Mouse (Mus musculus): Measurements from ENCODE around the gene Nfib.

The Nfib gene

DNA sequence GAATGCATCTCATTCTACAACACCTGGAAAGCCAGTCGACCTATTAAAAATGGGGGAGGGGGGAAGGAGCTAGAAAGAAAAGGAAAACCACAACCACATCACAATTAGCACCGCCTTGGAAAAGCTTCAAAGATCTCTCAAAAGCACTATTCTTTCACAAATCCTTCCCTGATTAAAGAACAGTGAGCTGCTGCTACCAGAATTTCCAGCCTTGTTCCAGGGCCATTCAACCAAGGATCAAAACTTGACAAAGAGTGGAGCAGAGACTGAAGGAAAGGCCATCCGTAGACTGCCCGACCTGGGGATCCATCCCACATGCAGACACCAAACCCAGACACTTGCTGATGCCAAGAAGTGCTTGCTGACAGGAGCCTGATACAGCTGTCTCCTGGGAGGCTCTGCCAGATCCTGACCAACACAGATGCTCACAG is 345.5 kb downstream of the Nfib start:
- no peak for DNase-seq (ENCODE audit: low spot score in 2 of 2)

GRCm38 (mm10) chr4:82359110-82359509 is 346.4 kb downstream of the Nfib start:
- no peak for DNase-seq (ENCODE audit: low spot score in 2 of 2)

DNA sequence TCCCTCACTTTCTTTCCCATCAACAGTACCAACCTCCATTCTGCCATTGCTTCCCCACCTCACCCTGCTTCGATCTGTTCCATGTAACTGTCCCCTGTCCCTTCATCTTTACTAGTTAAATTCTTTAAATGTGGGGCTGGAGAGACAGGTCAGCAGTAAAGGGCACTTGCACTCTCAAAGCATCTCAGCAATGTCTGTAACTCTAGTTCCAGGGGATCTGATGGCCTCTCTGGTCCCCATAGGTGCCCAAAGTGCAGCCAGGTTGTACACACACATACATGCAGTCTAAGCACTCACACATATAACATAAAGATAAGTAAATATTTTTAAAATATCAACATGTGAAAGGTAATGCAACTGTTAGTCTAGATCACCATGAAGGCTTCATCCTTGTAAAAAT is 356.5 kb downstream of the Nfib start:
- no peak for DNase-seq (ENCODE audit: low spot score in 2 of 2)

DNA sequence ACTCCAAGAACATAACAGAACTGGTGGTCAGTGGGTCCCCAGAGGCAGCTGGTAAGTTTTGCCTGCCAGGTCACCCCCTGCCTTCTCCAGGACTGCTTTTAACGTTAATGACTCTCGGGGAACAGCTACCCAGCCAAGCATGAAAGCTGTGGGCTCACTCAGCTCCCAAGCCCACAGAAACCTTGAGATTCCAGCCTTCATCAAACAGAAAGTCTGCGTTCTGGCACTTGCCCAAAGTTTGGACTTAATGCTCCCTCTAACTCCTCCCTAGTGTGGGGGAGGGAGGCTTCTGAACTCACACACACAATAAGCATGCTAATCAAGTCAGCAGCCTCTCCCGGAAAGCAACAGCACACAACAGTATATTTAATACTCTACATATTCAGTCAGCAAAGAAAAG is 360.8 kb downstream of the Nfib start:
- DNase-seq (ENCODE audit: low spot score in 2 of 2), result peak in 1 of 2 experiments; percentile 21

- DNase-seq (ENCODE audit: low spot score in 2 of 2), result no peak
Observed at GRCm38 (mm10) chr4:82344224-82344623, 361.3 kb downstream of the Nfib start.

DNA sequence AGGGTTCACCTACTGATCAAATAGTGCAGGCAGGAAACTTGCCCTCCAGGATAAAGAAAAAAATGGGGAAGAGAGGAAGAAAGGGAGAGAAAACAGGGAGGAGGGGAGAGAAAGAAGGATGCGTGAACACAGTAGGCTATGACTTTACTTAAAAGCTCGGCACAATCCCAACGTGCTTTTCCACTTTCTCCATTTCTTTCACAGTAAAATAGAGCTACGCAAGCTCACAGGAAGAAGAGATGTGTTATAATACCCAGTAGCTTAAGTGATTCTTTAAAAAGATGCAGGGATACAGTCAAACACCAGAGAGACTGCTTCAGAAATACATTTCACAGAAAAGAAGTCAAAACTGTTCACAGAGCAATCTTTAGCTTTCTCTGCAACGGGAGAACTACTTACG is 366.6 kb downstream of the Nfib start:
- DNase-seq (ENCODE audit: low spot score in 2 of 2), result no peak

DNA sequence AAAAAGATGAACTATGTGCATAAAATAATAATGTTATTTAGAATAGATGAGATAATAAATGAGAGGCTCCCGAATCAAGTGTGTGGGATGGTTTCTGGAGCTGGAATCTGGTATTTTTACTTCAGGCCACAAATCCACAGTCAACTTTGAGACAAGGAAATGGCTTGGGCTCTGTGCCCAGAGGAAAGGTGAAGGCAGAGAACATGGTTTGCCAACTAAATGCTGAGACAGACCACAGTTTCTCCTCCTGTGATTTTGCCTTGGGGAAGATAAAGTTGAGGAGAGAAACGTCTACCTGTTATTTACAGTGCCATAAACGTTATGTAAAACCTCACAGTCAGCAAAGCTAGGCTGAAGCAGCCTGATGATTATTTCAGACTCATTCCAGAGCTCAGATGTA is 367.1 kb downstream of the Nfib start:
- no peak for DNase-seq (ENCODE audit: low spot score in 2 of 2)

DNA sequence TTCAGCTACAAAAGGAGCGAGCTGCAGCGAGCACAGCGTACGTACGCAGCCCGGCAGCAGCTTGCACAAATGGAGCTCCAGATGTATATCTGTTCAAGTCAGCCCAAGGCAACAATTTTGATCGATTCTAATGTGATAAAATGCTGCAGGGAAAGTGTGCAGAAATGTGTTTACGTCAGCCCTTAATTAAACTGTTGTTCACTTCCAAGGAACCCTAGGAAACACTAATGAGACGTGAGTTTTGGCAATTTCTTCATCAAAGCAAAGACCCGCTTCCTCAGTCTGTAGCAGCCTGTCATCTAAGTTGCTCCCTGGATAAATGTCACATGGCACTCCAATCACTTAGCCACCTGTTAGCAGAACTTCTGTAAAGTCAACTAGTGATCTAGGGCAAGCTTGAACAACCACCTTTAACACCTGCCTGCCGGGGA is 368.6 kb downstream of the Nfib start:
- DNase-seq (ENCODE audit: low spot score in 2 of 2), result no peak

GRCm38 (mm10) chr4:82335266-82335865 is 370.2 kb downstream of the Nfib start:
- no peak for DNase-seq (ENCODE audit: low spot score in 2 of 2)

DNA sequence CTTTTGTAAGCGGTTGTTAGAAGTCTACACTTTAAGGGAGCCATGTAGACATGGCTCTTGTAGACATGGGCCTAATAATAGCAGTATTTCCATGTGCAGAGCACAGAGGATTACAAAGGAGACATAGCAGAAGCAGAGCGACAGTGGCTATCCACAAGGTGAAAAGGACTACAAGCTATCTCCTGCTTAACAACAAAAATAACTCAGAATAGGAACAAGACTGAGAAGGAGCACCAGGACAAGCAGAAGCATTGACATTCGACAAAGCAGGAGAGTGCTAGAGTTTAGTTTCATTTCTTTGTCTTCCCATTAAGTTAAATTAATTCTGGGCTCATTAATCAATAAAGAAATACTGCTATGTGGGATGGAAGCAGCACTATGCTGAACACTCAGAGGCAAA is 372.1 kb downstream of the Nfib start:
- DNase-seq (ENCODE audit: low spot score in 2 of 2), result no peak

GRCm38 (mm10) chr4:82330095-82330494 is 375.5 kb downstream of the Nfib start:
- DNase-seq (ENCODE audit: low spot score in 2 of 2), result no peak

- DNase-seq (ENCODE audit: low spot score in 2 of 2), result no peak
Observed at GRCm38 (mm10) chr4:82326140-82326529, 379.4 kb downstream of the Nfib start.

- no peak for DNase-seq (ENCODE audit: low spot score in 2 of 2)
Observed at GRCm38 (mm10) chr4:82325409-82326139, 380.0 kb downstream of the Nfib start.

GRCm38 (mm10) chr4:82324977-82325376 is 380.6 kb downstream of the Nfib start:
- no peak for DNase-seq (ENCODE audit: low spot score in 2 of 2)

DNA sequence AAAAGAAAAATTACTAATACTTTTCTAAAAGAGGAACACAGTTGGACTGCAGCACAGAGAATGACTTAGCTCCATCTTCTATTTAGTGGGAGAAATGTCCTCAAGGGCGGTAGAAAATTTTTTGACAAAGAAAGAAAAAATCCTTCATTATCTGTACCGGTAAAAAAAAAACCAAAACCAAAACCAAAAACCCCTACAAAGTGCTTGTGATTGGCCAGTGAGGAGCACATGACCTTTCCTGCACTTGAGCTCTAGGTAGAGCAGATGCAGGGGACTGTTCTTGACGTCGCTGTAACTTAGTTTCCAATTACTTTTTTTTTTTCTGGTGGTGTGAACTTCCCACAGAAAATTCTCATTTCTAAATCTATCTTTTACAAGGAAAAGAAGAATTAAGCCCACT is 384.5 kb downstream of the Nfib start:
- no peak for DNase-seq (ENCODE audit: low spot score in 2 of 2)

- DNase-seq (ENCODE audit: low spot score in 2 of 2), result no peak
Observed at GRCm38 (mm10) chr4:82319388-82319787, 386.2 kb downstream of the Nfib start.

DNA sequence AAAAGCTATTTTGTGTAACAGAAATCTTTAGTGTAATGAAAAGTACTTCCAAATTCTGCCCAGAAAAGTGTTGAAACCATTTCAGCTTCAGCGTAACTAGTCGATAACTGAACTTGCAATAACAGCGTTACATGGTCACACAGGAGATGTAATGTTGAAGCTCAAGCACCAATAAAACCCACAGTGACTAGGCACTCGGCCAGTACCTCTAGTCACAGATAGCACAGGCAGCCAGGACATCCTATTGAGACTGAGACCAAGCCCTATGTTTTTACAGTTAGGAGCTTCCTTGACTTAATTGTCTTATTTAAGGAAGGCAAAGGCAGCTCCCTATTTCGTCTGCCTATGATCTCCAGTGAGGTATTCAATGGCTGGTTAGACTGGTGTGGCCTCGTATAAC is 389.4 kb downstream of the Nfib start:
- no peak for DNase-seq (ENCODE audit: low spot score in 2 of 2)

DNA sequence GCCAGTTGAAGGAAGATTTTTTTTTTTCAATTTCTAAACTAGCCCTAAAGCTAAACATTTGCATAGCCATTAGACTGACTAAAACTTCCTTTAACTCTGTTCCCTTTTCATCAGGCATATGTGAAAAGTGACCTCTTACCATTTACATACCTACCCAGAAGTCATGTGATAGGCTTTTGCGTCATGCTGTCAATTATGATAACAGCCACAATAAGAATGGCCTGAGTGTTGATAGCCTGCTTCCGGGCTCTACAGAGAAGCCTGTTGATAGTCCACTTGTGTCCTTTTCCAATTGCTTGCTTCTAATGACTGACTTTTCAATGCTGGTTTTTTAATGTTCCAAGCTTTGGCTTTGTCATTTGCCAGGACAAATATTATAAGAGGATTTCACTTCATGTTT is 389.8 kb downstream of the Nfib start:
- DNase-seq (ENCODE audit: low spot score in 2 of 2), result no peak

- DNase-seq (ENCODE audit: low spot score in 2 of 2), result no peak
Observed at GRCm38 (mm10) chr4:82310924-82311734, 394.4 kb downstream of the Nfib start.

- no peak for DNase-seq (ENCODE audit: low spot score in 2 of 2)
Observed at GRCm38 (mm10) chr4:82306045-82306444, 399.5 kb downstream of the Nfib start.

DNA sequence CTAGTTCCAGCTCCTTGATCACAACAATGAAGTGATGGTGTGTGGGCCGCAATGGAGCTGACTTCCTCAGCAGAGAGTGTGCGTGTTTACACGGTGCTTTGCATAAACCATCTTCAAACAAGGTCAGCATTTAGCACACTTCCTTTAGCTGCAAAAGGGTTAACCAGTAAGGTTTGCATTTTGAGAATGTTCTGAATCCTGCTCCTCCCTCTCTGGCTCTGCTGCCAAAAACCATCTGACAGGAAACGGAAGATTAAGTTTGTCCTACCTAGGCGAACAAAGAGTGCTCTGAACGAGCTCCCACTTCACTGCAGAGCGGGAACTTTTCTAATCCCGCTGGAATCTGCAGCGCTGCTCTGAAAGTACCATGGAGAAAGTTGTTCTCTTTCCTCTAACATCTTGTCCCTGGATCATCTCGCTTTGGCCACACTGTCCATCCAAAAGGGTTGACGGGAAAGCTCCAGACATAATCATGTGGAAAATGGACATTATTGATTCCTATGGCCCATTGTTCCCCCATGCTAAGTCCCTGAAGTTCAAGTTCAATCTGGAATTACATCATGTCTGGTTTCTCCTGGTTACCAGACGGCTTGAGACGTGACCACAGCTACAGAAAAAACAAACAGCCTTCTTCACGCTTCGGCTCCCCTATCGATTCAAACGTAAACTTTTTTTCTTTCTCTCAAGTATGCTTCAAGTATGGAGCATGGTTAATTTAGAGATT is 401.2 kb downstream of the Nfib start:
- DNase-seq (ENCODE audit: low spot score in 2 of 2), result no peak

DNA sequence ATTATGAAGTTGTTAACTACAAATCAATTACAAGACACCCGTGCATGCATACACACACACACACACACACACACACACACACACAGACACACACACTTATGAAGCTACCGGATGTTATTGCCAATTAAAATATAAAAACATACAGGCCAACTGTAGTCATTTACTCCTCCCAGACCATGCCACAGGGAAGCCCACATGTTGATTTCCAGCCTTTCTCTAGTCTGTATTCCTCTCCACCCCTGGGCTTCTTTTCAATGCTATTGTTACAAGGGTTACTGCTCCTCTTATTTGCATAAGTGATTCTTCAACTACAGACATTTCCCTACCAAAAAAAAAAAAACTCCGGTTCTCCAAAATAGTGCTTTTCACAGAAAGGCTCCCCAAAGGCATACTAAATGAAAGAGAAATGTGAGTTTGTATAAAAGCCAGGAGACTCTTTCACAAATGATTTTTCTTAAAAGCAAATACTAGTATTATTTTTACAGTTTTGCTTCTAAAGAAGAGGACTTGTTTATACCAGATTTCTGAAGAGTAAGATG is 402.1 kb downstream of the Nfib start:
- DNase-seq (ENCODE audit: low spot score in 2 of 2), result no peak
